Mouse (Mus musculus): Measurements from ENCODE around the gene Gtf2a2.

Gene Gtf2a2

GRCm38 (mm10) chr9:70069961-70070435 lies 57.6 kb downstream of the Gtf2a2 start:
- DNase-seq = no peak

- no peak for DNase-seq
Observed at GRCm38 (mm10) chr9:70072387-70072786, 60.0 kb downstream of the Gtf2a2 start.
